Mouse (Mus musculus) CH12.LX (cell line): ENCODE results near the gene Clec2d.

ENCODE experiments used
- CTCF ChIP-seq, 2 experiments: IDR thresholded peaks in 1 of 2; conservative IDR thresholded peaks in 1 of 2; 2 replicates each; pipeline ENCODE4 v1.5.1; 2011 to 2012; ENCODE audit warnings: low read depth in 2 of 2, low read length in 2 of 2, improper control_type of control experiment in 1 of 2, inconsistent platforms in 1 of 2, mild to moderate bottlenecking in 1 of 2, moderate library complexity in 1 of 2
- EP300 ChIP-seq: IDR thresholded peaks from 2 replicates; pipeline ENCODE4 v1.6.1; 2011; ENCODE audit warnings: low read length, improper control_type of control experiment
- JUND ChIP-seq: conservative IDR thresholded peaks from 2 replicates; pipeline ENCODE4 v1.6.1; 2011; ENCODE audit warnings: low read depth, low read length, improper control_type of control experiment
- MAZ ChIP-seq: IDR thresholded peaks from 2 replicates; pipeline ENCODE4 v1.6.1; 2012; ENCODE audit warnings: low read depth, mild to moderate bottlenecking, inconsistent platforms, low read length, improper control_type of control experiment, moderate library complexity
- POLR2A ChIP-seq: IDR thresholded peaks from 2 replicates; pipeline ENCODE4 v1.6.1; 2011; ENCODE audit warnings: low read depth, mild to moderate bottlenecking, improper control_type of control experiment, low read length
- SMC3 ChIP-seq: IDR thresholded peaks from 2 replicates; pipeline ENCODE4 v1.6.1; 2011; ENCODE audit warnings: low read depth, low read length, improper control_type of control experiment
- ZC3H11A ChIP-seq: IDR thresholded peaks from 2 replicates; pipeline ENCODE4 v1.6.1; 2012; ENCODE audit warnings: low read depth, mild to moderate bottlenecking, inconsistent platforms, low read length, improper control_type of control experiment
- ZNF384 ChIP-seq: IDR thresholded peaks from 2 replicates; pipeline ENCODE4 v1.6.1; 2012; ENCODE audit warnings: low read depth, low read length, improper control_type of control experiment, inconsistent platforms

- TF ChIP-seq POLR2A (no peak), ZNF384 (no peak), EP300 (no peak), CTCF (conservative IDR thresholded peaks at IDR 0.05 in 1 of 2, IDR thresholded peaks at IDR 0.05 in 1 of 2; ENCODE audit: low read depth in 2 of 2, low read length in 2 of 2) (no peak), MAZ (no peak), SMC3 (no peak), ZC3H11A (no peak), JUND (no peak)
Observed at GRCm38 (mm10) chr6:129184788-129185187, 4.4 kb downstream of the Clec2d start.
